Mouse (Mus musculus) adrenal gland, postnatal 25 days (tissue): ENCODE measurements around the gene Gorasp1. TPM values are rescaled to one million over a fixed set of nuclear protein-coding genes. Genes with fewer than 3 reads are reported as not detected.

ENCODE experiments used
- DNase-seq: peaks from one replicate; pipeline ENCODE4 v3.0.0; 2021; ENCODE audit warnings: mixed read lengths
- total RNA-seq: library from RNA; stranded (reverse); gene quantifications from 2 replicates; pipeline ENCODE4 v1.2.3, GENCODE M21; 2021

The Gorasp1 gene
- total RNA-seq, 1 experiment from 2014 or later, result 33.1 TPM

DNA sequence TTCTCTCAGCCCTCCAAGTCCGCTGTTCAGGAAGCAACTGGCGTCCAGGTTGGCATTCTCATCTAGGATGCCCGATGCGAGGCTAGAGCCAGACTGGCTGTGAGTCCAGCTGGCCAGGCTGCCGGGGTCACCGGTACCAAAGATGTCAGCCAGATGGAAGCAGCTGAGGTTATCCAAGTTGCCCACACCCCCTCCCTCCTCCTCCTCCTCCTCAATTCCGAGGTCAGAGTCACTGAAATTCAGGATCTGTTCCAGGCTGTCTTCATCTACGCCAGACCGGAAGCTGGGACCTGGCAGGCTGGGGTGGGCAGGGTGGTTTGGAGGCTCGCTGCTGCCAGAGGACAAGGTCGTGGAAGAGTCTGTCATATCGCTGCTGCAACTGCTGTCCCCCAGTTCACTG lies 35.2 kb upstream of the Gorasp1 start:
- peak; percentile 22 for DNase-seq

- no peak for DNase-seq
These were observed 34.8 kb upstream of the Gorasp1 start for GRCm38 (mm10) chr9:119972166-119972565.

DNA sequence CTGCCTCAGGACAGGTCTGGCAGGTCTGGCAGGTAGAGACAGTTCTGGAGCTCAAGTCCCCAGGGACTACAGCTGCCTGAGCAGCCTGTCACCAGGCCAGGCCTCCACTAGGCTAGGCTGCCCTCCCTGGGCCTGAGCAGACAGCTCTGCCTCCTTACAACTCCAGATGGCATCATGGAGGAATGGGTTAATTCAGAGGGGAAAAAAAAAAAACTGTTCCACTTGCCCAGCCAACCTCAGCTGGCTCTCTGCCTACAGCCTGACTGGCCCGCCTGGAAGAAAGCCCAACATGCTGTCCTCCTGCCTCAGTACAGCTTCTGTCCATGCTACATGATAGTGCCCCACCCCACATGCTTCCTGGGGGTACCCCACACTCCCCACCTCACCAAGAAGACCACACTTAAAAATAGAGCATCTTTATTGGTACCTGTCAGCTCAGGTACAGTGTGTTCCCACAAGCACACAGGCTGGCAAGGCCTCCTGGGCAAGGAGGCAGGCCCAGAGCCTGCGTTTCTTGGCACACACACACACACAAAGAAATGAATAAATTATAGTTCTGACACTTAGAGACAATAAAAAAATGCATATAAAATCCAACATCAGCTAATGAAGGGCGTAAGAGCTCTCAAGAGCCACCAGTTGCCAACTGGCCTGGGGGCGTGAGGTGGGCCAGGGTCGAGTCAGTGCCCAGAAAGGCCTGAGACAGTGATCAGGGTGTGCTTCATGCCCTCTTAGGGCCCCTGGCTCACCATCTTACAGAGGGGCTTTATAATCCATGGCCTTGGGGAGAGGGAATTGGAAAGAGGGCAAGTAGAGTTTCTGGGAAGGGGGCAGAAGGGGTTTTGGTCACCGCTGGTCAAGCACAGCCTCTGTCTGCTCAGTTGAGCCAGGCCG lies 33.6 kb upstream of the Gorasp1 start:
- peak; percentile 36 for DNase-seq

GRCm38 (mm10) chr9:119970221-119970620 lies 32.9 kb upstream of the Gorasp1 start:
- peak; percentile 65 for DNase-seq

- DNase-seq, result no peak
These were observed 32.4 kb upstream of the Gorasp1 start for GRCm38 (mm10) chr9:119969811-119970210.

- no peak for DNase-seq
These were observed 29.0 kb upstream of the Gorasp1 start for GRCm38 (mm10) chr9:119966221-119966910.

GRCm38 (mm10) chr9:119965186-119965585 lies 27.8 kb upstream of the Gorasp1 start:
- no peak for DNase-seq

GRCm38 (mm10) chr9:119964206-119964605 lies 26.8 kb upstream of the Gorasp1 start:
- no peak for DNase-seq

GRCm38 (mm10) chr9:119962987-119963667 lies 25.8 kb upstream of the Gorasp1 start:
- peak; percentile 82 for DNase-seq

GRCm38 (mm10) chr9:119962216-119962615 lies 24.9 kb upstream of the Gorasp1 start:
- DNase-seq, result no peak

GRCm38 (mm10) chr9:119958835-119959234 lies 21.5 kb upstream of the Gorasp1 start:
- DNase-seq, result no peak

- no peak for DNase-seq
These were observed 14.0 kb upstream of the Gorasp1 start for GRCm38 (mm10) chr9:119951388-119951787.

GRCm38 (mm10) chr9:119950434-119950833 lies 13.1 kb upstream of the Gorasp1 start:
- DNase-seq, result no peak

GRCm38 (mm10) chr9:119948804-119949203 lies 11.4 kb upstream of the Gorasp1 start:
- DNase-seq, result no peak

- DNase-seq, result no peak
These were observed 8.0 kb upstream of the Gorasp1 start for GRCm38 (mm10) chr9:119945173-119945900.

- DNase-seq, result no peak
These were observed 6.0 kb upstream of the Gorasp1 start for GRCm38 (mm10) chr9:119943326-119943725.

GRCm38 (mm10) chr9:119941861-119942260 lies 4.5 kb upstream of the Gorasp1 start:
- no peak for DNase-seq

GRCm38 (mm10) chr9:119941407-119941806 lies 4.0 kb upstream of the Gorasp1 start:
- DNase-seq, result no peak

DNA sequence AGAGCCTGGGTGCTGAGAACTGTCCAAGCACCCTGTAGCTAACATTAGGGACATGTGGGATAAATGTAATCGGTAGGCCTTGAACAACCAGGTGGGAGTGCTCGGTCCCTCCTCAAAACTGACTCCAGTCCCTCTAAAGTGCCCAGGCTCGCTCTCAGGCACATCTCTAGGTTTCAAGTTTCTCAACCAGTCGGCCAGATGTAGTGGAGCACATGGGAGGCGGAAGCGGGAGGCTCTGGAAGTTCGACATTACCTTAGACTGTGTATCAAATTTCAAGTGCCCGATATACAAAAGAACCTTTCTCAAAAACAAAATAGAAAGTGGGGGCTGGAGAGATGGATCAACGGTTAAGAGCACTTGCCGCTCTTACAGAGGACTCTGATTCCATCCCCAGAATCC lies 2.3 kb upstream of the Gorasp1 start:
- no peak for DNase-seq

- no peak for DNase-seq
These were observed 1.1 kb upstream of the Gorasp1 start for GRCm38 (mm10) chr9:119938496-119938895.

GRCm38 (mm10) chr9:119933675-119934074 lies 3.7 kb downstream of the Gorasp1 start:
- DNase-seq, result no peak

GRCm38 (mm10) chr9:119932358-119932757 lies 5.0 kb downstream of the Gorasp1 start:
- DNase-seq, result no peak
